Mouse (Mus musculus) liver, postnatal 0 days (tissue): ENCODE measurements at regions not wholly inside any gene's neighbourhood (a gene's known extent, or its start where the extent isn't known, plus 50 kb on each side); places are given as distances from the start of the nearest gene placed in this dataset.

Source experiments
- ATAC-seq: fragments of 200-750 bp; cut with Nextera tagmentation; 2 replicates; pipeline ENCODE4 v1.8.0; 2017; ENCODE audit warnings: mild to moderate bottlenecking, moderate library complexity
- DNase-seq: peaks from one replicate; pipeline ENCODE4 v3.0.0-alpha.2; 2016
- H3K27ac ChIP-seq: fragments of 300-500 bp; sonication (generic); 2 replicates; pipeline ENCODE4 v1.5.1; 2014; ENCODE audit warnings: antibody characterized with exemption, moderate library complexity, mild to moderate bottlenecking, low read depth
- H3K27me3 ChIP-seq: fragments of 300-500 bp; sonication (generic); 2 replicates; pipeline ENCODE4 v1.6.1; 2014; ENCODE audit warnings: low read length, control low read depth, mixed read lengths; ENCODE audit not compliant: insufficient read depth
- H3K36me3 ChIP-seq: fragments of 300-500 bp; sonication (generic); replicated peaks from 2 replicates; pipeline ENCODE4 v1.6.1; 2014; ENCODE audit warnings: mild to moderate bottlenecking, control low read depth, low read length, moderate library complexity, mixed read lengths; ENCODE audit not compliant: insufficient read depth
- H3K4me1 ChIP-seq: fragments of 300-500 bp; sonication (generic); 2 replicates; pipeline ENCODE4 v1.6.1; 2014; ENCODE audit warnings: antibody characterized with exemption, mild to moderate bottlenecking, control low read depth; ENCODE audit not compliant: insufficient read depth
- H3K4me2 ChIP-seq: fragments of 300-500 bp; sonication (generic); 2 replicates; pipeline ENCODE4 v1.6.1; 2014; ENCODE audit warnings: low read depth, mild to moderate bottlenecking, low read length, moderate library complexity, mixed read lengths
- H3K4me3 ChIP-seq: fragments of 300-500 bp; sonication (generic); 2 replicates; pipeline ENCODE4 v1.5.1; 2014; ENCODE audit warnings: low read depth, low read length
- H3K9ac ChIP-seq: fragments of 300-500 bp; sonication (generic); replicated peaks from 2 replicates; pipeline ENCODE4 v1.6.1; 2014; ENCODE audit warnings: mild to moderate bottlenecking, moderate library complexity
- H3K9me3 ChIP-seq: fragments of 300-500 bp; sonication (generic); 2 replicates; pipeline ENCODE4 v1.6.1; 2016; ENCODE audit warnings: mild to moderate bottlenecking, control low read depth, low read length, mixed read lengths
- CTCF ChIP-seq: sonication (generic); IDR thresholded peaks from 2 replicates; pipeline ENCODE4 v1.5.1; 2016; ENCODE audit warnings: antibody characterized with exemption, low read depth
- EP300 ChIP-seq: IDR thresholded peaks from 2 replicates; pipeline ENCODE4 v1.6.1; 2016; ENCODE audit warnings: antibody characterized with exemption, low read depth, mild to moderate bottlenecking
- WGBS: fragments of 180-500 bp; shearing (Covaris S2); extraction: QIAGEN DNeasy Blood & Tissue Kit; methylation state at CpG from one replicate; pipeline ENCODE4 v1.1.7; 2014; ENCODE audit not compliant: insufficient replicate concordance; 5-methylcytosine and 5-hydroxymethylcytosine counted together

GRCm38 (mm10) chr2:75461019-75461418 lies 198.0 kb upstream of the Hnrnpa3 start:
- DNase-seq (no peak), ATAC-seq (peak; percentile 70)
- Histone ChIP-seq H3K9me3 (no peaks in the 10 kb centered on the region), H3K4me1 (no peaks in the 10 kb centered on the region), H3K9ac (no peak overlapping the region), H3K4me2 (no peak overlapping the region), H3K4me3 (no peak overlapping the region), H3K27me3 (no peaks in the 10 kb centered on the region), H3K36me3 (no peaks in the 10 kb centered on the region), H3K27ac (no peak overlapping the region)
- WGBS, result 66% methylated on average over 5 of the region's 5 CpGs
- TF ChIP-seq EP300, result peak; percentile 95
- TF ChIP-seq CTCF, result no peak

- Histone ChIP-seq H3K4me3 (no peak overlapping the region), H3K36me3 (no peaks in the 10 kb centered on the region), H3K9ac (no peak overlapping the region), H3K4me1 (no peaks in the 10 kb centered on the region), H3K27ac (no peak overlapping the region), H3K27me3 (no peaks in the 10 kb centered on the region), H3K9me3 (no peaks in the 10 kb centered on the region), H3K4me2 (no peak overlapping the region)
- ATAC-seq (no peak), DNase-seq (no peak)
- WGBS, result 77% methylated on average over 10 of the region's 10 CpGs
- no peak for TF ChIP-seq EP300
- no peak for TF ChIP-seq CTCF
Measured at GRCm38 (mm10) chr2:75461421-75461991, 197.6 kb upstream of the Hnrnpa3 start.

GRCm38 (mm10) chr2:75462030-75462671 lies 196.9 kb upstream of the Hnrnpa3 start:
- H3K9me3 ChIP-seq, result no peaks in the 10 kb centered on the region
- no peaks in the 10 kb centered on the region for H3K36me3 ChIP-seq
- H3K4me1 ChIP-seq, result no peaks in the 10 kb centered on the region
- no peak for TF ChIP-seq CTCF
- H3K27me3 ChIP-seq, result no peaks in the 10 kb centered on the region
- 84% methylated on average over 5 of the region's 5 CpGs for WGBS
- no peak for DNase-seq
- no peak overlapping the region for H3K4me3 ChIP-seq
- H3K27ac ChIP-seq, result no peak overlapping the region
- ATAC-seq, result no peak
- H3K9ac ChIP-seq, result no peak overlapping the region
- no peak overlapping the region for H3K4me2 ChIP-seq

GRCm38 (mm10) chr2:75463091-75463490 lies 196.0 kb upstream of the Hnrnpa3 start:
- no peak for TF ChIP-seq EP300
- no peak for TF ChIP-seq CTCF
- DNase-seq (no peak), ATAC-seq (no peak)
- Histone ChIP-seq H3K4me3 (no peak overlapping the region), H3K36me3 (no peaks in the 10 kb centered on the region), H3K9me3 (no peaks in the 10 kb centered on the region), H3K4me2 (no peak overlapping the region), H3K27me3 (no peaks in the 10 kb centered on the region), H3K9ac (no peak overlapping the region), H3K4me1 (no peaks in the 10 kb centered on the region), H3K27ac (no peak overlapping the region)
- 82% methylated on average over 9 of the region's 9 CpGs for WGBS

GRCm38 (mm10) chr2:75464429-75464828 lies 194.6 kb upstream of the Hnrnpa3 start:
- Histone ChIP-seq H3K36me3 (no peaks in the 10 kb centered on the region), H3K4me3 (no peak overlapping the region), H3K27ac (no peak overlapping the region), H3K4me1 (no peaks in the 10 kb centered on the region), H3K9ac (no peak overlapping the region), H3K27me3 (no peaks in the 10 kb centered on the region), H3K9me3 (no peaks in the 10 kb centered on the region), H3K4me2 (no peak overlapping the region; the same call in 1 of the 2 replicates)
- 21% methylated on average over 2 of the region's 2 CpGs for WGBS
- TF ChIP-seq CTCF (no peak), EP300 (no peak)
- ATAC-seq (no peak), DNase-seq (no peak)

- 75% methylated on average over 8 of the region's 8 CpGs for WGBS
- TF ChIP-seq CTCF (no peak), EP300 (no peak)
Measured at GRCm38 (mm10) chr2:75468851-75469250, 190.2 kb upstream of the Hnrnpa3 start.

More at GRCm38 (mm10) chr2:75468851-75469250, 190.2 kb upstream of the Hnrnpa3 start:
- no peak for ATAC-seq
- Histone ChIP-seq H3K4me3 (no peak overlapping the region), H3K27ac (no peak overlapping the region), H3K9me3 (no peaks in the 10 kb centered on the region), H3K4me1 (peaks cover 10% of the 10 kb centered on the region), H3K36me3 (no peaks in the 10 kb centered on the region), H3K27me3 (no peaks in the 10 kb centered on the region), H3K9ac (no peak overlapping the region), H3K4me2 (no peak overlapping the region)
- no peak for DNase-seq
